Mouse (Mus musculus): ENCODE data around the gene Sox6.
A peak's percentile ranks its signal among the peaks of the same experiment; 100 is the strongest.

The Sox6 gene

GRCm38 (mm10) chr7:115472850-115473249, 565.7 kb downstream of the Sox6 start:
- DNase-seq = no peak

GRCm38 (mm10) chr7:115471521-115471920, 567.1 kb downstream of the Sox6 start:
- no peak for DNase-seq

GRCm38 (mm10) chr7:115466811-115467210, 571.8 kb downstream of the Sox6 start:
- DNase-seq = no peak

GRCm38 (mm10) chr7:115463367-115463766, 575.2 kb downstream of the Sox6 start:
- no peak for DNase-seq

GRCm38 (mm10) chr7:115462276-115462675, 576.3 kb downstream of the Sox6 start:
- DNase-seq = no peak

- DNase-seq = no peak
Measured at GRCm38 (mm10) chr7:115454988-115455387, 583.6 kb downstream of the Sox6 start.

GRCm38 (mm10) chr7:115453713-115454073, 584.9 kb downstream of the Sox6 start:
- DNase-seq = no peak

- peak; percentile 19 for DNase-seq
Measured at GRCm38 (mm10) chr7:115453042-115453712, 585.4 kb downstream of the Sox6 start.

GRCm38 (mm10) chr7:115450431-115451195, 588.0 kb downstream of the Sox6 start:
- DNase-seq = no peak

GRCm38 (mm10) chr7:115448403-115449025, 590.1 kb downstream of the Sox6 start:
- DNase-seq = peak; percentile 24

GRCm38 (mm10) chr7:115447091-115447490, 591.5 kb downstream of the Sox6 start:
- no peak for DNase-seq

- DNase-seq = peak; percentile 56
Measured at GRCm38 (mm10) chr7:115446481-115447016, 592.0 kb downstream of the Sox6 start.

- no peak for DNase-seq
Measured at GRCm38 (mm10) chr7:115426161-115426982, 612.2 kb downstream of the Sox6 start.

- no peak for DNase-seq
Measured at GRCm38 (mm10) chr7:115422828-115423227, 615.8 kb downstream of the Sox6 start.

GRCm38 (mm10) chr7:115420960-115421359, 617.6 kb downstream of the Sox6 start:
- DNase-seq = no peak

Measured in kidney, adult 9 months (tissue).